Mouse (Mus musculus): Measurements from ENCODE around the gene Coro1c.

DNA sequence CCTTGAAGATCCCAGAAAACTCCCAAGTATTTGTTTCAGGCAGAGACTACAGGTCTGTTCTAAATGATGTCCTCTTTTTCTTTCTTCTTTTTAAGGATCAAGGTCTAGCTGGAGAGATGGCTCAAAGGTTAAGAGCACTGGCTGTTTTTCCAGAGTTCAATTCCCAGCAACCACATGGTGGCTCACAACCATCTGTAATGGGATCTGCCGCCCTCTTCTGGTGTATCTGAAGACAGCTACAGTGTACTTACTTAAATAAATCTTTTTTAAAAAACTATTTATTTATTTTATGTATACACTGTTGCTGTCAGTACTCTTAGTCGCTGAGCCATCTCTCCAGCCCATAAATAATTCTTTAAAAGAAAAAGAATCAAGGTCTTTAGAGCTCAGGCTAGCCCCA, 38.7 kb upstream of the Coro1c start:
- TF ChIP-seq JUND (IDR thresholded peaks at IDR 0.05; ENCODE audit: low read depth, low read length) (no peak), POLR2A (IDR thresholded peaks at IDR 0.05; ENCODE audit: control insufficient read depth in 1 of 2, insufficient read depth in 1 of 2, low read depth in 1 of 2, low read length in 2 of 2, poor library complexity in 1 of 2) (no peak), TCF12 (IDR thresholded peaks at IDR 0.05; ENCODE audit: low read depth, low read length) (no peak), MXI1 (IDR thresholded peaks at IDR 0.05; ENCODE audit: low read depth, low read length) (no peak), SMC3 (IDR thresholded peaks at IDR 0.05; ENCODE audit: low read depth, low read length) (peak; percentile 34), RAD21 (IDR thresholded peaks at IDR 0.05; ENCODE audit: low read depth, low read length) (peak; percentile 31), MEF2A (IDR thresholded peaks at IDR 0.05; ENCODE audit: extremely low read depth, insufficient replicate concordance, low read depth, low read length, poor library complexity, severe bottlenecking) (no peak), ZC3H11A (IDR thresholded peaks at IDR 0.05; ENCODE audit: low read depth, low read length) (no peak)

All from MEL (cell line).